Mouse (Mus musculus) forebrain, embryonic 13.5 days (tissue): Measurements from ENCODE around the gene Mrgprg. TPM values are rescaled to one million over a fixed set of nuclear protein-coding genes. Genes with fewer than 3 reads are reported as not detected.

Experiments
- ATAC-seq: fragments of 200-750 bp; cut with Nextera tagmentation; 2 replicates; pipeline ENCODE4 v1.8.0; 2017
- H3K27ac ChIP-seq: fragments of 300-500 bp; sonication (generic); 2 replicates; pipeline ENCODE4 v1.5.1; 2015; ENCODE audit warnings: inconsistent platforms, mild to moderate bottlenecking, moderate library complexity
- H3K27me3 ChIP-seq: fragments of 300-500 bp; sonication (generic); 2 replicates; pipeline ENCODE4 v1.6.1; 2015; ENCODE audit warnings: mild to moderate bottlenecking, inconsistent platforms
- H3K36me3 ChIP-seq: fragments of 300-500 bp; sonication (generic); 2 replicates; pipeline ENCODE4 v1.6.1; 2015; ENCODE audit warnings: mild to moderate bottlenecking, inconsistent platforms; ENCODE audit not compliant: poor library complexity, severe bottlenecking
- H3K4me1 ChIP-seq: fragments of 300-500 bp; sonication (generic); 2 replicates; pipeline ENCODE4 v1.6.1; 2015; ENCODE audit warnings: inconsistent platforms
- H3K4me2 ChIP-seq: fragments of 300-500 bp; sonication (generic); 2 replicates; pipeline ENCODE4 v1.6.1; 2015; ENCODE audit warnings: inconsistent platforms, mild to moderate bottlenecking, moderate library complexity
- H3K4me3 ChIP-seq: fragments of 300-500 bp; sonication (generic); 2 replicates; pipeline ENCODE4 v1.5.1; 2015; ENCODE audit warnings: mild to moderate bottlenecking, inconsistent platforms
- H3K9ac ChIP-seq: fragments of 300-500 bp; sonication (generic); 2 replicates; pipeline ENCODE4 v1.6.1; 2015; ENCODE audit warnings: mild to moderate bottlenecking, inconsistent platforms
- H3K9me3 ChIP-seq: fragments of 300-500 bp; sonication (generic); replicated peaks from 2 replicates; pipeline ENCODE4 v1.6.1; 2016; ENCODE audit warnings: inconsistent platforms
- WGBS: fragments of 180-500 bp; shearing (Covaris S2); methylation state at CpG from one replicate; pipeline ENCODE4 v1.1.7; 2015; 5-methylcytosine and 5-hydroxymethylcytosine counted together
- polyA plus RNA-seq: library from polyadenylated mRNA; unstranded; fragments of >200 nt; fragmentation: Nextera tagmentation; extraction: Ambion mirVana; gene quantifications from 2 replicates; pipeline ENCODE4 v1.2.1, GENCODE M21; 2015

Mrgprg gene
- polyA plus RNA-seq = not detected in 2 replicates

- no peak for ATAC-seq
- no peak within 1 kb of the TSS for H3K9ac ChIP-seq
- no peaks in the 10 kb centered on the region for H3K4me1 ChIP-seq
- H3K27ac ChIP-seq = no peak within 1 kb of the TSS
- H3K4me3 ChIP-seq = no peak within 1 kb of the TSS
- no peaks in the 10 kb centered on the region for H3K9me3 ChIP-seq
- H3K4me2 ChIP-seq = no peak within 1 kb of the TSS
- peaks cover 30% of the 10 kb centered on the region for H3K27me3 ChIP-seq
- H3K36me3 ChIP-seq = no peaks in the 10 kb centered on the region
- 46% methylated on average over 6 of the region's 6 CpGs for WGBS
Observed at GRCm38 (mm10) chr7:143766893-143767292, at the start of gene Mrgprg. Gene Mrgprg, minus strand, starts transcription at chr7:143766993.

DNA sequence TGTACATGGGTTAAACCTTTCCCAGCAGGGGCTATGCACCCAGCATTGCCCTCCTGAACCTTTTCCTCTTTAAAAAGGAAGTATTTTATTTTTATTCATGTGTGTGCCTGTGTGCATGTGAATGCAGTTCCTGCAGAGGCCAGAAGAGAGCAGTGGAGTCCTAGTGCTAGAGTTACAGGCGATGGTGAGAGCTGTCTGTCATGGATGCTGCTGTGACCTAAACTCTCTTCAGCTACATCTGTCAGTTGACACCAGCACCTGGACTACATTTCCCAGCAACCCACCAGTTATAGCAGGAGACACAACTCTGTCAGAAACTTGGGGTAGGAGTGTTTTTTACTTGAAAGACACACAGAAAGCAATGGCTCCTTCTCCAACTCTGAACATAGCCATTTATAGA, 42.1 kb upstream of the Mrgprg start:
- Histone ChIP-seq H3K9ac (no peak overlapping the region), H3K27me3 (no peaks in the 10 kb centered on the region), H3K4me1 (peaks cover 3% of the 10 kb centered on the region; the same call in 1 of the 2 replicates), H3K27ac (no peak overlapping the region), H3K4me2 (no peak overlapping the region), H3K36me3 (peaks cover 81% of the 10 kb centered on the region), H3K4me3 (no peak overlapping the region), H3K9me3 (no peaks in the 10 kb centered on the region)
- no peak for ATAC-seq
- WGBS = 41% methylated on average over 1 of the region's 1 CpGs

- H3K27ac ChIP-seq = no peak overlapping the region
- WGBS = 51% methylated on average over 5 of the region's 5 CpGs
- H3K4me3 ChIP-seq = no peak overlapping the region
- no peak overlapping the region for H3K9ac ChIP-seq
- no peak overlapping the region for H3K4me2 ChIP-seq
- H3K4me1 ChIP-seq = peaks cover 3% of the 10 kb centered on the region; the same call in 1 of the 2 replicates
- peaks cover 75% of the 10 kb centered on the region for H3K36me3 ChIP-seq
- no peaks in the 10 kb centered on the region for H3K27me3 ChIP-seq
- ATAC-seq = peak; percentile 50; the same call in 1 of the 2 replicates
- H3K9me3 ChIP-seq = no peaks in the 10 kb centered on the region
Observed at GRCm38 (mm10) chr7:143805199-143805624, 38.4 kb upstream of the Mrgprg start.

GRCm38 (mm10) chr7:143801195-143802065, 34.6 kb upstream of the Mrgprg start:
- Histone ChIP-seq H3K27me3 (no peaks in the 10 kb centered on the region), H3K36me3 (peaks cover 88% of the 10 kb centered on the region)
- WGBS = 87% methylated on average over 8 of the region's 8 CpGs

DNA sequence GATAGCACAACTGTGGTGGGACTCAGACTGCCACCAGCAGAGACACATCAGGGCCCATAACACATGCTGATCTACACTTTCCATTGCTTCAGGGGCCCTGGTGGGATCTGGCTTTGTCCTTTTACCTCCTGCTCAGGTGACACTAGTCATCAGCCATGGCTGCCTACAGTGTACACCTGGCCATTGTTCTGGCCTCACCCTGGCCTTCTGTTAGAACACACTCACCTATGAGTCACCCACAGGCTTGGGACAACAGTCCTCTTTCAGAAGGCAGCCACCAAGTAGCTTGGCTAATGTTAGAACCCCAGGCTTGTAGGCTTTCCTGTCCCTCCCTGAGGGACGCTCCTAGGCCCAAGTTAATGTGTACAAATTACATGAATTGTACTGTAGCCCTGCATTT, 34.0 kb upstream of the Mrgprg start:
- no peaks in the 10 kb centered on the region for H3K27me3 ChIP-seq
- no peak overlapping the region for H3K4me2 ChIP-seq
- peaks cover 88% of the 10 kb centered on the region for H3K36me3 ChIP-seq
- H3K27ac ChIP-seq = no peak overlapping the region
- ATAC-seq = no peak
- no peak overlapping the region for H3K4me3 ChIP-seq
- 88% methylated on average over 1 of the region's 1 CpGs for WGBS
- H3K4me1 ChIP-seq = peaks cover 3% of the 10 kb centered on the region; the same call in 1 of the 2 replicates
- H3K9ac ChIP-seq = no peak overlapping the region
- no peaks in the 10 kb centered on the region for H3K9me3 ChIP-seq

More at GRCm38 (mm10) chr7:143801195-143802065, 34.6 kb upstream of the Mrgprg start:
- Histone ChIP-seq H3K9me3 (no peaks in the 10 kb centered on the region), H3K4me1 (peaks cover 3% of the 10 kb centered on the region; the same call in 1 of the 2 replicates), H3K9ac (no peak overlapping the region), H3K4me2 (no peak overlapping the region), H3K4me3 (no peak overlapping the region), H3K27ac (no peak overlapping the region)
- no peak for ATAC-seq

DNA sequence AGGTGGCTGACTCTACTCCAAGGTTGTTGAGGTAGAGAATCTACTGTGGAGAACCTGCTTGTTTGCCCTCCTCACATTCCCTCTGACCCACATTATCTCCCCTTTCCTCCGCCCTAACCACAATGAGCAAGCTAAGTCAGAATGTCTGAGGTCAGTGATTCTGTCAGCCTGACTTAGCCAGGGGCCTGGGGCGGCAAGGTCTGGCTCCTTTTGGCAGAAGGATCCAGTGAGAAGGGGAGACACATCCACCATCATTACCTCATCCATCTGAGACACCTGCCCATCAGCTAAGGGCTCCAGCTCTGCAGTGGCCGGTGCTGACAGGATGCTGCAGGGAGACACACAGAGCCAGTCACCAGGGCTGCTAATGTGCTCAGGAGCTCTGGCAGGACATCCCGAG, 32.0 kb upstream of the Mrgprg start:
- Histone ChIP-seq H3K4me3 (no peak overlapping the region), H3K4me2 (no peak overlapping the region), H3K9ac (no peak overlapping the region), H3K9me3 (no peaks in the 10 kb centered on the region), H3K27me3 (no peaks in the 10 kb centered on the region), H3K27ac (no peak overlapping the region), H3K4me1 (no peaks in the 10 kb centered on the region), H3K36me3 (peaks cover 85% of the 10 kb centered on the region)
- WGBS = 96% methylated on average over 4 of the region's 4 CpGs
- no peak for ATAC-seq

- H3K36me3 ChIP-seq = peaks cover 34% of the 10 kb centered on the region
- WGBS = 55% methylated on average over 4 of the region's 4 CpGs
- H3K27me3 ChIP-seq = no peaks in the 10 kb centered on the region
- no peaks in the 10 kb centered on the region for H3K4me1 ChIP-seq
- ATAC-seq = no peak
- H3K9me3 ChIP-seq = no peaks in the 10 kb centered on the region
- no peak overlapping the region for H3K9ac ChIP-seq
- H3K27ac ChIP-seq = no peak overlapping the region
- H3K4me3 ChIP-seq = no peak overlapping the region
- no peak overlapping the region for H3K4me2 ChIP-seq
Observed at GRCm38 (mm10) chr7:143793121-143793520, 26.3 kb upstream of the Mrgprg start.

GRCm38 (mm10) chr7:143792336-143792985, 25.7 kb upstream of the Mrgprg start:
- no peak for ATAC-seq
- Histone ChIP-seq H3K27me3 (no peaks in the 10 kb centered on the region), H3K9ac (no peak overlapping the region), H3K36me3 (peaks cover 28% of the 10 kb centered on the region), H3K27ac (no peak overlapping the region), H3K4me3 (no peak overlapping the region), H3K9me3 (no peaks in the 10 kb centered on the region), H3K4me2 (no peak overlapping the region), H3K4me1 (no peaks in the 10 kb centered on the region)
- WGBS = 73% methylated on average over 6 of the region's 6 CpGs

DNA sequence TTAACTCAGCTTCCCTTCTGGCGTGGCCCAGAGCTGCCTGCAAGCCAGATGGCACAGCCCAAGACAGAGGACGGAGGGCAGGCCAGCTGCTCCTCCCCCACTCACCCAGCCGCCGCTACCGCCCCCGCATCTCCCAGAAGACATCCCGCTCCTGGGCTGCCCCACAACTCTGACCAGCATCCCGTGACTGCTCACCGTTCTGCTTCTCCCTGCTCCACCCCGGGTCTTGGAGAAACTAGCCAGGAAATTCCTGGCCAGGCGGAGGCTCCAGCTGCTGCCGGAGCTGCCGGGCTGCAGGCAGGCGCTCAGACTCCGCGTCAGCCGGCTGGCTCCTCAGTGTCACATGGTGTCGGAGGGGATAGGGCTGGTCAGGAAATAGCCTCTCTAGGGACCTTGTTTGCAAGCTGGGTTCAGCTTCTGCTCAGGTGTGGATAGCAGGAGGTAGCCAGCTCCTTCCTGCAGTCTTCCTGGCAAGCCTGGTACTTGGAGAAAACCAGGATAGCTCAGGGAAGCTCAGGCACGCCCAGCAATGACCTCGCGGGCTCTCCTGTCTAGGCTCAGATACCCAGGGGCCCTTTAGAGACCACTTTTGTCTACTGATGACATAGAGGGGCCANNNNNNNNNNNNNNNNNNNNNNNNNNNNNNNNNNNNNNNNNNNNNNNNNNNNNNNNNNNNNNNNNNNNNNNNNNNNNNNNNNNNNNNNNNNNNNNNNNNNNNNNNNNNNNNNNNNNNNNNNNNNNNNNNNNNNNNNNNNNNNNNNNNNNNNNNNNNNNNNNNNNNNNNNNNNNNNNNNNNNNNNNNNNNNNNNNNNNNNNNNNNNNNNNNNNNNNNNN, 17.4 kb upstream of the Mrgprg start, which contains the start of gene Mrgpre:
TSS of gene Mrgpre (minus strand) at position 505 of the 834 bp plus-strand sequence.
- ATAC-seq = peak; percentile 91
- no peaks in the 10 kb centered on the region for H3K36me3 ChIP-seq
- WGBS = 6% methylated on average over 18 of the region's 21 CpGs

DNA sequence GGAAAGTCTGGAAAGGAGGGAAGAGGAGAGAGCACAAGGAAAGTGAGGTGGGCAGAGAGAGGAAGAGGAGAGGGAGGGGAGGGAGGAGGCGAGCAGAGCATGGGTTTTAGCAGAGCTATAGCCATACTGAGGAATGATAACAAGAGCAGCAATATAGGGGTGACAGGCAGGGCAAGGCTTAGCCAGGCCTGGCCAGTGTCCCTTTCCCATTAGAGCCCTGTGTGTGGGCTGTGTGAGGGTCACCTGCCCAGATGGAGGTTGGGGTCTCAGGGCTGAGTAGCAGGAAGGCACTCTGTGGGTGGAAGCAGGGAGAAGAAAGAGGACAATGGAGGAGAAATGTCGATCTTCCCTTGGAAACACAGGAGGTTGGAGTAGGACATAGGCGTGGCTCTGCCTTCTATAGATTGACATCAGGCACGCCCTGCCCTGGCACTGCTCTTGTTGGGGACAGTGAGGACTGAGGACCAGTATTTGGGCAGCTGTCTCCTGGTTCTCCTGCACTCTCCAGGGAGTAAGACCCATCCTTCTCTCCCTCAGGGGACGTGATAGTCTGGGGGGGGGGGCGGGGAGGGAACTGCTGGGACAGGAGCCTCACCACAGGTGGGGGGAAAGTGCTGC, 16.7 kb upstream of the Mrgprg start:
- Histone ChIP-seq H3K9me3 (no peaks in the 10 kb centered on the region), H3K4me2 (peak overlapping the region; percentile 75), H3K27me3 (no peaks in the 10 kb centered on the region), H3K4me1 (peaks cover 22% of the 10 kb centered on the region), H3K36me3 (no peaks in the 10 kb centered on the region), H3K4me3 (peak overlapping the region; percentile 48), H3K27ac (peak overlapping the region; percentile 65), H3K9ac (peak overlapping the region; percentile 69)
- peak; percentile 54 for ATAC-seq
- WGBS = 13% methylated on average over 6 of the region's 6 CpGs

More for the DNA sequence above, 17.4 kb upstream of the Mrgprg start, which contains the start of gene Mrgpre:
- H3K4me1 ChIP-seq = peaks cover 22% of the 10 kb centered on the region
- peak within 1 kb of the TSS; percentile 69 for H3K9ac ChIP-seq
- no peaks in the 10 kb centered on the region for H3K27me3 ChIP-seq
- H3K4me2 ChIP-seq = peak within 1 kb of the TSS; percentile 75
- peak within 1 kb of the TSS; percentile 48 for H3K4me3 ChIP-seq
- H3K27ac ChIP-seq = peak within 1 kb of the TSS; percentile 65
- no peaks in the 10 kb centered on the region for H3K9me3 ChIP-seq

DNA sequence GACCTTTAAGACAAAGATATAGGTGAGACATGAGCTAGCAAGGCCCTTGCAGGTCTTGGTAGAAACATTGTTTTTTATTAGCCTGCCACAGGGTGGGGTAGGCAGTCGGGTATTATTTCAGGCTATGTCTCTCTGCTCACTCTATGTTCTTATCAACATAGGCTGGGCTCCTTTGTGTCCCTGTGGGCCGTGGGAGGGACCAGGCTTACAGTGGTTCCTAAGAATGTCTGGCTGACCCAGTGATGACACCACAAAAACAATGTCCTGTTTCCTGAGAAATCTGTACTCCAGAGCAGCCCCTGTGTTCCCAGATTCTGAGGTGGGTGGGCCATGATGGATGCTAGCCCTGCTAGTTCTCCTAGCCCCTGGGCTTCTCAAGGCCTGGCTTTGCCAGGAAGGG, 10.6 kb upstream of the Mrgprg start:
- no peak overlapping the region for H3K4me3 ChIP-seq
- no peak overlapping the region for H3K27ac ChIP-seq
- no peak for ATAC-seq
- no peaks in the 10 kb centered on the region for H3K27me3 ChIP-seq
- no peak overlapping the region for H3K9ac ChIP-seq
- WGBS = 65% methylated on average over 2 of the region's 2 CpGs
- no peaks in the 10 kb centered on the region for H3K9me3 ChIP-seq
- no peak overlapping the region for H3K4me2 ChIP-seq
- no peaks in the 10 kb centered on the region for H3K4me1 ChIP-seq
- no peaks in the 10 kb centered on the region for H3K36me3 ChIP-seq
